Mouse (Mus musculus) urinary bladder, postnatal 0 days (tissue): Measurements from ENCODE around the gene 4931408C20Rik. TPM values are rescaled to one million over a fixed set of nuclear protein-coding genes. Genes with fewer than 3 reads are reported as not detected.

ENCODE experiments used
- polyA plus RNA-seq: library from polyadenylated mRNA; unstranded; fragments of >200 nt; fragmentation: Nextera tagmentation; extraction: Ambion mirVana; gene quantifications from 2 replicates; pipeline ENCODE4 v1.2.1, GENCODE M21; 2015

The 4931408C20Rik gene
- polyA plus RNA-seq = not detected in 2 replicates

GRCm38 (mm10) chr1:26686842-26687760 lies at the start of gene 4931408C20Rik:
TSS of gene 4931408C20Rik (minus strand) at chr1:26687460.

